In the genomic region with DNA sequence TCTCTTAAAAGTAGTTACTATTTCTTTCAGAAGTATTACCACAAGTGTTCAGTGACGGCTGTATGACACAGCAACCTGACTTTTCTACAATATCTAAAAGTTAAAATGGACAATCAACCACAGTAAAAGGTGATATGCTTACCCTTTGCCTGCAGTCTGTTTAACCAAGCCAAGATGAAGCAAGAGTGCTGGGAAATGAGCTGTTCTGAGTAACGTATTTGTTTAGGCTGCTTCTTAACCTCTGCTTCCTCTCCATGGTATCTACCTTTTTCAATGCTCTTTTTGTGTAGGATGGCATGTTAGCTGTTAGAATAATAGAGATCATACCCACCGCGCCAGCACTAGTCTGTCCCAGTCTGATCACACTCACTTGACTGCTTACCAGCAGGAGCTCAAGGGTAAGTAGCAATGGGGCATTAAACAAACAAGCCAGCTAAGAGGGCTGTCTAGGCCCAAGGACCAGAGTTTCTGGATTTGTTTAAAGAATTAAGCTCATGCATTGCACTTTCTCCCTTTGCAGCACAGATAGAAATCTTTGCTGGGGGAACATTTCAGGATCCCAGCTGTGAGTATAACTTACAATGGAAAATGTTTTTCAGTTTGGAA, we compare ENCODE assay signal across 14 mouse cellular contexts.
DNase-seq lines count a peak whose midpoint lies in the region; ATAC-seq and TF ChIP-seq lines count a peak whose summit lies in the region.
"Had no signal": no experiment of that assay in that cellular context is flagged by ENCODE, and none has a peak within 500 bp of the region (broad histone marks: within the 10 kb centered on the region; RNA-seq: fewer than 3 reads in every experiment).

No protein-coding gene starts in this region.

- DNase-seq in lung, postnatal 36 days, result peak; percentile 36
- no peak for DNase-seq in lung, postnatal 14 days
- no peak for DNase-seq in stomach, postnatal 0 days (ENCODE audit: low spot score)
- DNase-seq in heart, embryonic 10.5 days (ENCODE audit: low spot score), result no peak
- DNase-seq: adrenal gland, adult 8-10 months; cerebellum, postnatal 10 days; kidney, adult 8-10 months had no signal

- TF ChIP-seq CTCF in intestine, postnatal 0 days (IDR thresholded peaks at IDR 0.05; ENCODE audit: low read depth), result no peak
- TF ChIP-seq CTCF in stomach, postnatal 0 days (IDR thresholded peaks at IDR 0.05; ENCODE audit: low read depth), result no peak

- H3K27ac ChIP-seq in intestine, embryonic 15.5 days, result 0 out of 2 replicates have a peak overlapping the region, but pooled peaks have one; percentile 0
- H3K27ac ChIP-seq in intestine, postnatal 0 days (ENCODE audit: low read depth, low read length), result no peak overlapping the region
- H3K27ac ChIP-seq in limb, embryonic 15.5 days, result peak overlapping the region; percentile 44
- peak overlapping the region; percentile 49; the same call in 1 of the 2 replicates for H3K27ac ChIP-seq in stomach, postnatal 0 days (replicated peaks)
- no peak overlapping the region for H3K27ac ChIP-seq in heart, embryonic 10.5 days
- H3K27ac ChIP-seq: heart, embryonic 15.5 days; hindbrain, embryonic 13.5 days; neural tube, embryonic 12.5 days had no signal

- H3K9me3 ChIP-seq in intestine, embryonic 15.5 days, result no peaks in the 10 kb centered on the region
- no peaks in the 10 kb centered on the region for H3K9me3 ChIP-seq in intestine, postnatal 0 days (ENCODE audit: control insufficient read depth)
- no peaks in the 10 kb centered on the region for H3K9me3 ChIP-seq in limb, embryonic 15.5 days
- H3K9me3 ChIP-seq in stomach, postnatal 0 days (ENCODE audit: control insufficient read depth, low read length), result no peaks in the 10 kb centered on the region
- H3K9me3 ChIP-seq in heart, embryonic 10.5 days, result no peaks in the 10 kb centered on the region
- H3K9me3 ChIP-seq: heart, embryonic 15.5 days; hindbrain, embryonic 13.5 days; neural tube, embryonic 12.5 days had no signal

- H3K27me3 ChIP-seq in intestine, embryonic 15.5 days (replicated peaks), result no peaks in the 10 kb centered on the region
- H3K27me3 ChIP-seq in intestine, postnatal 0 days (replicated peaks; ENCODE audit: control insufficient read depth, insufficient read depth, low read length), result no peaks in the 10 kb centered on the region
- H3K27me3 ChIP-seq in limb, embryonic 15.5 days, result no peaks in the 10 kb centered on the region
- no peaks in the 10 kb centered on the region for H3K27me3 ChIP-seq in stomach, postnatal 0 days (ENCODE audit: control insufficient read depth, insufficient read depth, low read length)
- H3K27me3 ChIP-seq in heart, embryonic 10.5 days (ENCODE audit: insufficient read depth, poor library complexity, severe bottlenecking), result no peaks in the 10 kb centered on the region
- H3K27me3 ChIP-seq: heart, embryonic 15.5 days; hindbrain, embryonic 13.5 days; neural tube, embryonic 12.5 days had no signal

- no peak overlapping the region for H3K4me3 ChIP-seq in intestine, embryonic 15.5 days (replicated peaks)
- no peak overlapping the region for H3K4me3 ChIP-seq in intestine, postnatal 0 days (ENCODE audit: low read depth, low read length)
- H3K4me3 ChIP-seq in limb, embryonic 15.5 days, result no peak overlapping the region
- no peak overlapping the region for H3K4me3 ChIP-seq in stomach, postnatal 0 days (ENCODE audit: low read depth, low read length)
- no peak overlapping the region for H3K4me3 ChIP-seq in heart, embryonic 10.5 days
- H3K4me3 ChIP-seq: heart, embryonic 15.5 days; hindbrain, embryonic 13.5 days; neural tube, embryonic 12.5 days had no signal

- no peak; the same call in 1 of the 2 replicates for ATAC-seq in intestine, embryonic 15.5 days
- ATAC-seq in intestine, postnatal 0 days, result no peak
- ATAC-seq in limb, embryonic 15.5 days (ENCODE audit: insufficient number of reproducible peaks, low FRiP score, low TSS enrichment, low read depth), result no peak
- peak; percentile 63; the same call in 1 of the 2 replicates for ATAC-seq in stomach, postnatal 0 days (ENCODE audit: low FRiP score, low TSS enrichment)
- no peak for ATAC-seq in erythroid progenitor cell, adult 5-6 weeks (replicated peaks; ENCODE audit: low FRiP score, poor library complexity, severe bottlenecking)

- no peaks in the 10 kb centered on the region for H3K36me3 ChIP-seq in intestine, embryonic 15.5 days
- no peaks in the 10 kb centered on the region for H3K36me3 ChIP-seq in intestine, postnatal 0 days (ENCODE audit: control insufficient read depth, insufficient read depth)
- no peaks in the 10 kb centered on the region for H3K36me3 ChIP-seq in limb, embryonic 15.5 days
- H3K36me3 ChIP-seq in stomach, postnatal 0 days (ENCODE audit: control insufficient read depth, insufficient read depth, low read length), result no peaks in the 10 kb centered on the region
- no peaks in the 10 kb centered on the region for H3K36me3 ChIP-seq in heart, embryonic 10.5 days
- H3K36me3 ChIP-seq: heart, embryonic 15.5 days; hindbrain, embryonic 13.5 days; neural tube, embryonic 12.5 days had no signal

- TF ChIP-seq EP300 in stomach, postnatal 0 days (optimal IDR thresholded peaks at IDR 0.05), result no peak

- no peak overlapping the region for H3K4me2 ChIP-seq in intestine, embryonic 15.5 days (replicated peaks)
- no peak overlapping the region for H3K4me2 ChIP-seq in intestine, postnatal 0 days (replicated peaks; ENCODE audit: low read depth)
- H3K4me2 ChIP-seq in limb, embryonic 15.5 days, result no peak overlapping the region
- no peak overlapping the region for H3K4me2 ChIP-seq in stomach, postnatal 0 days (replicated peaks; ENCODE audit: low read depth)
- H3K4me2 ChIP-seq: heart, embryonic 15.5 days; hindbrain, embryonic 13.5 days; neural tube, embryonic 12.5 days had no signal

- H3K9ac ChIP-seq in intestine, embryonic 15.5 days, result no peak overlapping the region
- H3K9ac ChIP-seq in intestine, postnatal 0 days (ENCODE audit: low read depth, low read length), result no peak overlapping the region
- no peak overlapping the region for H3K9ac ChIP-seq in limb, embryonic 15.5 days
- H3K9ac ChIP-seq in stomach, postnatal 0 days (ENCODE audit: low read length), result no peak overlapping the region
- H3K9ac ChIP-seq: heart, embryonic 15.5 days; hindbrain, embryonic 13.5 days; neural tube, embryonic 12.5 days had no signal

- WGBS in intestine, embryonic 15.5 days, result 68% methylated on average over 4 of the region's 4 CpGs
- 60% methylated on average over 4 of the region's 4 CpGs for WGBS in intestine, postnatal 0 days
- WGBS in limb, embryonic 15.5 days, result 67% methylated on average over 4 of the region's 4 CpGs
- 45% methylated on average over 4 of the region's 4 CpGs for WGBS in stomach, postnatal 0 days
- 71% methylated on average over 4 of the region's 4 CpGs for WGBS in heart, embryonic 10.5 days

- H3K4me1 ChIP-seq in intestine, embryonic 15.5 days (replicated peaks), result no peaks in the 10 kb centered on the region
- H3K4me1 ChIP-seq in intestine, postnatal 0 days (replicated peaks; ENCODE audit: control insufficient read depth, insufficient read depth, low read length), result peaks cover 10% of the 10 kb centered on the region
- no peaks in the 10 kb centered on the region for H3K4me1 ChIP-seq in limb, embryonic 15.5 days
- H3K4me1 ChIP-seq in stomach, postnatal 0 days (replicated peaks; ENCODE audit: control insufficient read depth, insufficient read depth), result 0 out of 2 replicates have a peak, but pooled peaks cover 6% of the 10 kb centered on the region
- peaks cover 10% of the 10 kb centered on the region; the same call in 1 of the 2 replicates for H3K4me1 ChIP-seq in heart, embryonic 10.5 days
- H3K4me1 ChIP-seq: heart, embryonic 15.5 days; hindbrain, embryonic 13.5 days; neural tube, embryonic 12.5 days had no signal

Comparison
In these comparisons a context has a peak if more than half of its experiments do, and no peak if none do; other contexts are left out.
1. H3K27ac ChIP-seq: peak in intestine, embryonic 15.5 days (single experiment), limb, embryonic 15.5 days (single experiment) and stomach, postnatal 0 days (single experiment); none in intestine, postnatal 0 days (single experiment) and heart, embryonic 10.5 days (single experiment).